Mouse (Mus musculus): Measurements from ENCODE around the gene Trp53i13.

DNA sequence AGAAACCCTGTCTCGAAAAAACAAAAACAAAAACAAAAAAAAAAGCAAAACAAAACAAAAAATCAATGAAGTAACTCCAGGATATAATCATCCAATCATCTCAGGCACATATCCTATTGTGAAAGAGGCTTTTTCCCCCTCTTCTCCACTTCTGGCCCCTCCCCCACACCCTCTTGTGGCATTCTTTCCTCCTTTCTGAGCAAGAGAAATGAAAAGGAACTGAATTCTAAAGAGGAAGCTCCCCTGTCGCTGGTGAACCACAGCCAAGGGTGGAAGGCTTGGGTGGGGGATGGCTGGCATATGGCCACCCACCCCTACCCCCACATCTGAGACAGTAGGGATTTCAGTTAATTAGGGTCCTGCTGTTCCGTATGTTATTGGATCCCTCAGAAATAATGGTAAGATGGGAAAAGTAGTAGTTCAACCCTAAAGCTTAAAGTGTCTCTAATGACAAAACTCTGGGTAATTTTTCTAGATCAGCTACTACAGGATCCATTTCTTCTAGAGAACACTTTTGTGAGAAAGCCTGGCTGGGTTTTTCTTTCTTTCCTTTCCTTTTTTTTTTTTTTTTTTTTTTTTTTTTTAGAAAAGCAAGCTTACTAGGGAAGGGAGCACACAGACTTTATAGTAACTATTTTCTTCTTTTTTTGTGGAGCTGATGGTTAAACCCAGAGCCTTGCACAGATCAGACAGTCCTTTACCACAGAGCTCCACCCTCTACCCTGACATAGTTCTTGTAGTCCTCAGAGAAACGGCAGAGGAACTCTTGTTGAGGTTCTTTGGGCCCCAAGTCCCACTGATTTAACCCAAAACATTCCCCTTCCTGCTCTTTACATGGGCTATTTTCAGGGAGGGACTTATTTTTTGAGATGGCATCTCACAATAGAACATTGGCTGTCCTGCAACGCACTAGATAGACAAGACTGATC, 5.1 kb upstream of the Trp53i13 start:
- TF ChIP-seq ZNF384 (IDR thresholded peaks at IDR 0.05; ENCODE audit: low read depth, low read length) (no peak), CHD2 (IDR thresholded peaks at IDR 0.05; ENCODE audit: low read depth, low read length) (no peak), MAFK (IDR thresholded peaks at IDR 0.05; ENCODE audit: insufficient read depth, low read depth, low read length) (no peak), HCFC1 (IDR thresholded peaks at IDR 0.05; ENCODE audit: borderline replicate concordance, insufficient read depth, low read length) (no peak)
